Mouse (Mus musculus): ENCODE measurements around the gene Mrpl19.

Gene Mrpl19

DNA sequence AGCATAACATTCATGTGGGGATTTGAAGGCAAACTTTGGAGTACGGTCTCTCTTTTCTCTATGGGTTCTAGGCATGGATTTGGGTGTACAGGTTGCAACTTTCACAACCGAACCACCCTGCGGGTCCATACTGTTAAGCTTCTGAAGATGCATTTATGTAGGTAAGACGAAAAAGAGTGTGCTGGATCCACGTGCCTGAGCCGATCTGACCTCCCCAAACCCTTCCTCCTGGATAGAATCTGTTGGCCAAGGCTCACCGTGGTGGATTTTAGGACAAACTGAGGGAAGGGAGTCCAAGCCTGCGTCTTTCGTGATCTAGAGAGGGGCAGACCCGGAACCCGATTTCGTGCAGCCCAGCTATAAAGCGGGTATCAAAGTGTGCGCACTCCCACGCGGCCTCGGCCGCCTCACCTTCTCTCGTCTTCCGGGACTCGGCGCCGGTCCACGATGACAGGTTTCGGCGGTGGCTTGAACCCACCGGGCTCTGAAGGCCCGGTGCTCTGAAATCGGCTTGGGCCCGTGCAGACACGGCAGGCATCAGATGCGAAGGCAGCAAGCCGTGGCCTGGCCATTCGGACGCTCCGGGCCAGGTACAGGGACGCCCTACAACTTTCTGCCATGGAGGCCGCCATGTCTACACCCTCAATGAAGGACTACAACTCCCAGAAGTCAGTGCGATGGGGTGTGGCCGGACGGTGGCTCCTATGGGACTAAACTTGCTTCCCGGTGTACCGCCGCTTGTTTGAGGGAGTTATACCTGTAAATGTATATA, at the start of gene Mrpl19:
Gene Mrpl19, minus strand, starts transcription at position 663 of the 772 bp plus-strand sequence.
- DNase-seq = peak; percentile 83

- DNase-seq = no peak
Observed at GRCm38 (mm10) chr6:82012392-82012791, 46.6 kb upstream of the Mrpl19 start.

DNA sequence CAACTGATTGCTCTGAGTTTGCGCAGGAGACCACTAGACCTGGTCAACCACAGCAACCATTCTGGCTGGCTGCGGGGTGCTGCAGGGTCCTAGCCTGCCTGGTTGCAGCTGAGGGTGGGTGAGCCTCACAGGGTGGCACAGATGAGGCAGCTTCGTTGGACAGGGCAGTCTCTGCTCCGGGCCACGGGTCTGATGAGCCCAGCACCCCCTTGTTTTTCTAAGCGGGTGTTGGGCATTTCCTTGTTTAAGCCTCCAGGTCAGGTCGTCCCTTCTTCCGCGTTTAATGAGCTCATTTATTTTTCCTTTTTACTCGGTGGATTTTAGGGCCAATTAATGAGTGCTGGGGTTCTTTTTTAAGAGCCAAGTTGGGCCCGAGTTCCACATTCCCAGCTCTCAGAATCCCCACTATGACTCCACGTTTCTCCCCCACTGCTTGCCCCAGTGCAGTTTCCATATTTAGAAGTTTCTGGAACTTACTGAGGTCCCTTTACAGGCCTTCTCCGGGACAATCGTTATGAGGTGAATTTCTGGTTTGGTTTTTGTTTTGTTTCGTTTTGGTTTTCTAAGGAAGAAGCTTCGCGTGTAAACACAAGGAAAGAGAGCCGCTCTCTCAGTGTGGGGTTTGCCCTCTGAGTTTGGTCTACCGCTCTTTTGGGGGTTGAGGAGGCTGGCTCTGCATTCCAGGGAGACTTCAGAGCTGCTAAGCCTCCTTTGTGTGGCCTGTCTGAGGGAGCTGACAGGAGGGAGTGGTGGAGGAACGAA, 24.5 kb upstream of the Mrpl19 start:
- no peak for DNase-seq

GRCm38 (mm10) chr6:81988341-81988740, 22.6 kb upstream of the Mrpl19 start:
- DNase-seq = no peak

DNA sequence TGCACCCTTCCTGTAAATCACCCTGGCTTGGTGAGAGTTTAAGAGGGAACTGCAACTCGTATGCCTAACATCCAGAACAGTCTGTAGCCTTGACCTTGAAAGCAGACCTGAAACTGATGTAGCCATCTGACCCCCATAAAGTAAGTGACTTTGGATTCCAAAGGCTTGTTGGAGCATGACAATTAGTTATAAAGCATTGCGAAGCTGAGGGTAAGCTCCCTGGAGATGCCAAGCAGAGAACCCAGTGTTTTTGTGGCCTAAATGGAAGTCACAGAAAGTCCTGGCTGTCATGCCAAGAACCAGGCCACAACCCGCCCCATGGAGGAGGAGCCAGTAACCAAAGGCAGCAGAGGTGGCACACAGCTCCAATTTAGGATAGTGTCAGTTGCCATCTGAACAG, 21.8 kb upstream of the Mrpl19 start:
- DNase-seq = no peak

DNA sequence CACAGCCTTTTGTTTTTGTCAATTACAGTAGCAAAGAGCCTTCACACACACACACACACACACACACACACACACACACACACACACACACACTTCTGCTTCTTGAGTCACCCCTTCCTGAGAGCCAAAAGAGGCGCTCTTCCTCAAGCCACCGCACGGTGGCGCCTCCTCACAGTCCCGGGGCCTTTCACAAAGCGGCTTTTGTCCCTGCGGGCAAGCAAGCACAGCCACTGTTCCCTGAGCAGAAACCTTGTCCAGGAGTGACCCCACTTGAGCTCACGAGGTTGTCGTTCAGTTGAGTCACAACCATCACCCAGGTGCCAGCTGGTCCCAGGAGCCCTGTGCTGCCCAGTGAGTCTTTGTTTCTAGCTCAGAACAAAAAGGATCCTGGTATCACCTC, 21.3 kb upstream of the Mrpl19 start:
- peak; percentile 85 for DNase-seq

DNA sequence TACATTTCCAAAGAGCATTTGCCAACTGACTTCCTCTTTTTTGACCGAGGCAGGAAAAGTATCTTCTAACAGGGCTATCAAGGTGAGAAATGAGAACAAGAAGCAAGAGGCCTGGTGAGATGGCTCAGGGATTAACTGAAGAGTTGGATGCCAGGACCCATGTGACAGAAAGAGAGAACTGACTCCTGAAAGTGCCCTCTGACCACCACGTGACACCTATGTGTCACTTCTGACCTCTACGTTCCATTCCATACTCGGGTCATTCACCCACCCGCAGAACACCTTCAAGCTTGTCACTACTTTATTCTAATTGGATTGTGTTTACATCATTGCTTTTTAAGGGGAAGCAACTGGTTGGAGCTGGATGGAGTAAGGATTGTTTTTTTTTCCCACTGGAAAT, 20.8 kb upstream of the Mrpl19 start:
- DNase-seq = no peak

- DNase-seq = no peak
Observed at GRCm38 (mm10) chr6:81986171-81986570, 20.4 kb upstream of the Mrpl19 start.

DNA sequence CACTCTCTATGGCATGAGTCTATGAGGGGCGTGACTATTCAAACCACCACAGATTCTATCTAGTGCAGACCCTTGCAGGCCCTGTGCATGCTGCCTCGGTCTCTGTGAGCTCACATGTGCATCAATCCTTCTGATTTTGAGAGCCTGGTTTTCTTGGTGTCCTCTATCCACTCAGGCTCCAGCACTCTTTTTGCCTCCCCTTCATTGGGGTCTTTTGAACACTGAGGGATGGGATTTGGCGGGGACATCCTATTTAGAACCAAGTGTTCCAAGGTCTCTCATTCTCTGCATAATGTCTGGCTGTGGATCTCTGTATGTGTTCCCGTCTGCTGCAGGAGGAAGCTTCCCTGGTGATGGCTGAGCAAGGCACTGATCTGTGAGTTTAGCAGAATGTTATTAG, 13.5 kb upstream of the Mrpl19 start:
- no peak for DNase-seq

DNA sequence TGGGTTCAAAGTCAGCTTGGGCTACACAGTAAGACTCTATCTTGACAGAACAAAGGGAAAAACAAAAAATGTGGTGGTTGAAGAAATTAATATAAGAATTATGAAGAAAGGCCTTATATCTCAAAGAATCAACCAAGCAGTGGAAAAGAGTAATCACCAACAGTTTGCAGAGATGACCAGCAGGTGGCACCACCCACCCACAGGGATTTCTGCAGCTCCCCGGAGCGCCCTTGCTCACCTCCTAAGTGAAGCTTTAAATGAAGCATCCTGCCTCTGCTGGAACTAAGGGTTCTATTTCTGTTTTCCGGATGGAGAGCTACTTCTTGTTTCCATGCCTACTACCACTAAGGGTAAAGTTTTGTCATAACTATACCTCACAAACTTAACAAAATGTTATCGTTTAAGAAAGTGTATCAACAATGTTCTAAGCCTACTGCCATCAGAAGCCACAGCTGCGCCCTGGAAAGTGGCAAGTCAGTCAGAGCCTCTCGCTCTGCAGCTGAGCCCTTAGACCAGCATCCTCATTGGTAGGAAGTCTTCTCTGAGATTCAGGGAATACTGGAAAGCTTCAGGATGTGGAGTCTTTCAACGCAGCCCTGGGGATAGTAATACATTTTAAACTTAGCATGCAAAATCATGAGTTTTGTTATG, 10.3 kb upstream of the Mrpl19 start:
- peak; percentile 91 for DNase-seq

GRCm38 (mm10) chr6:81972595-81972994, 6.8 kb upstream of the Mrpl19 start:
- no peak for DNase-seq

GRCm38 (mm10) chr6:81971196-81971595, 5.4 kb upstream of the Mrpl19 start:
- DNase-seq = no peak

GRCm38 (mm10) chr6:81966068-81966544, 348 bp upstream of the Mrpl19 start:
- DNase-seq = no peak

GRCm38 (mm10) chr6:81960284-81960683, 5.5 kb downstream of the Mrpl19 start:
- DNase-seq = no peak

DNA sequence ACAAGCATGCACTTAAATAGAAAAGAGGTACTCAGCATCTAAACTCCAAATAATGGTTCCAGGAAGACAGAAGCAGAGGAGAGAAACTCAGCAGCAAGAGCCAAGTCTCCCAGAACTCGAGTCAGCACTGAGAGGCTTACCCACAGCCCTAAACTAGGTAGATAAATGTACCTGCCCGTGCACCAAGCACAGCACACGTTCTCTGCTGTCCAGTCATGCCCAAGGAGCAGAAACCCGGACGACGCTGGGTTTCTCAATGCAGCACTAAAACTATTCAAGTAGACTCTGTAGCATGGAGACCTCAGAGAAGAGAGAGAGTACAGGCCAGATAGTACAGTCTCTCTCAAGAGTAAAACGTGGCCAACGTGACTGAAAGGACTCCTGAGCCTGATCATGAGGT, 5.9 kb downstream of the Mrpl19 start:
- DNase-seq = no peak

DNA sequence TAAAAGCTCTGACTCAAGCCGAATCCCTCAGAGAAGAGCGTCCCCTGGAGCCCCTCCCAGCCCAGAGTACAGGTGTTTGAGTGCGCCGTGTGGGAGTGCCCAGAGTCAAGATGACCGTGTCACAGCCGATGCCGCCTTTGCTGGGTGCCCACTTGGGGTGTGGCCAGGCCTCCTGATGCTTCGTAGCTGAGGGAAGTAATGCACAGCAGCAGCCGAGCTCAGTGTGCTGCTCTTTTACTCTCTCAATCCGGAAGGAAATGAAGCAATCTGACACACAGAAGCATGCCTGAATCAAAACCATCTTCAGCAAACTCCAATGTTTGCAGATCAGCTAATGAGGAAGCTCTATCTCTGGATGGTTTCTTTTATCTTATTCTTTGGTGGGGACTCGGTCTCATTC, 7.8 kb downstream of the Mrpl19 start:
- no peak for DNase-seq

GRCm38 (mm10) chr6:81956399-81956798, 9.4 kb downstream of the Mrpl19 start:
- DNase-seq = peak; percentile 26

GRCm38 (mm10) chr6:81955133-81955532, 10.6 kb downstream of the Mrpl19 start:
- DNase-seq = no peak

DNA sequence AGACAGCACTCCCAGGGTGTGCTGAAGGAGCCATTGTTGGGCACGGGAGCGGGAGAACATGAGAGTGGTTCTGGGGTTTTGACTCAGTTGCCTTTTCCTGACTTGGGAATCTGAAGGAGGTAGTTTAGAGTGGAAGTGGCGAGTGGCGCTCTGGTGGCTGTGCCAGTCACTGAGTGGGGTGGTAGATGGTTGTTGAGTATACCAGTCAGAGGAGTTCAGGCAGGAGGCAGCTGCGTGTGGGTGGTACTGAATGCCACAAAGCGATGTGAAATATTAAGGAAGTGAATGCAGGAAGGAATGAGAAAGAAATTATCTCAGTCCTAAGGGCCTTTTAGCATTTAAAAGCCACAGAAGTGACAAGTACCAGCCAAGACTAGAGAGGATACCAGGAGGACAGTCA, 18.9 kb downstream of the Mrpl19 start:
- DNase-seq = no peak

DNA sequence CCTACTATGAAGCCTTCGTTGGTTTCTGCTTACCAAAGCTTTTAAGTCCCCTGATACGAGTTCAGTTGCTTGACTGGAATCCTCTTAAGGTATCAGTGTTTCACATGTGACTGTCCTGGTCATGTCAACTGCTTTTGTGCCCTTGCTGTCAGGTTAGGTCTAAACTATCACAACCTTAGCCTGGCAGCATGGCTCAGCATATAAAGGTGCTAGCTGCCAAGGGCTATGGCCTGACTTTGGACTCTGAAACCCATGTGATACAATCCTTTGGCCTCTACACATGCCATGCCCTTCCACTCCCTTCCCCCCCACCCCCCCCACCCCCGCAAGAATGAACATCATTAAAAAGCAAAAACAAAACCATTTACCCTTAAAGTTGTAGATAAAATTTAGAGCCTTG, 21.3 kb downstream of the Mrpl19 start:
- no peak for DNase-seq

DNA sequence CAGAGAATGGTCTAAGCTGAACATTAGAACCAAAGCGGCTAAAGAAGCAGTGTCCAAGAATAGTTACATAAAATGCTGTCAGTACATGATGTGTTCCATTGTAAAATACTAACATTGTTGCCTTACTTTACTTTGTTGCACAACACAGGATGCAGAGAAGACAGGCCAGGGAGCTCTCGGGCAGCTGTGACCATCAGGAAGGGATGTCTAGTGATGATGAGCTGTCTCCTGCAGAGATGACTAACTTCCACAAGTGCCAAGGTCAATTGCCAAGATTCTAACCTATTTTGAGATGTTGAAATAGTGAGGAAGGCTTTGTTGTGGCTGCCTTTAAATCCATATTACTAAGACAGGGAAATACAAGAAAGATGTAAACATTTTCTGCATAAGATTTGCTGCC, 22.5 kb downstream of the Mrpl19 start:
- DNase-seq = no peak

DNA sequence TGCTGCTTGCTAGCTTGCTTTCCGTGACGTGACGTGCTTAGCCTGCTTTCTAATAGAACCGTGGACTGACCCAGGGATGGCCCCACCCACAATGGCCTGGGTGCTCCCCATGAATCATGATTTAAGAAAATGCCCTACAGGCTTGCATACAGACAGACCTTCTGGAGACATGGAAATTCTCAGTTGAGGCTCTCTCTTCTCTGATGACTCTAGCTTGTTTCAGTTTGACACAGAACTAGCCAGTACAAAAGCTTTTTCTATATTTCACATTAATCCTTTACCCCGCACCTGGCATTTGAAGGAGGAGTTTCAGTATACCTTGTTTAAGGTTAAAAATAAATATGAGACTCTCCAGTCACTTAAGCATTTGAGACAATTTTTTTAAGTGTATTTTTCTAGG, 24.0 kb downstream of the Mrpl19 start:
- DNase-seq = no peak

DNA sequence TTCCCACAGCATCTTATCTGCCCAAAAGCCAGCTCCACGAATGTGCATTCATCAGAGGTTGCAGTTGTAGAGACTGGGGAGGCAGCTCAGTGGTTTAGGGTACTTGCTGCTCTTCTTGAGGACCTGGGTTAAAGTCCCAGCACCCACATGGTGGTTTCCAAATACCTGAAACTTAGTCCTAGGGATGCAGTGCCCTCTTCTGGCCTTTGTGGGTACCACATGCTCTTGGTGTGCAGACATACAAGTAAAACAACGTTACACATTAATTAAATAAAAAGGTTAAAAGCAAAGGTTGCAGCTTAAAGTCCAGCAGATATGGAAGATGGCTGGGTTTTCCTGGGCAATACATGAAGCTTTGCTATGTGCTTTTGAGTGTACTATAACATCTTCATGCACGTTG, 32.5 kb downstream of the Mrpl19 start:
- DNase-seq = no peak

- DNase-seq = no peak
Observed at GRCm38 (mm10) chr6:81929402-81929801, 36.4 kb downstream of the Mrpl19 start.

Measured in right cerebral cortex, postnatal 4 days (tissue).